Mouse (Mus musculus): ENCODE results near the gene Cacna1c.

DNA sequence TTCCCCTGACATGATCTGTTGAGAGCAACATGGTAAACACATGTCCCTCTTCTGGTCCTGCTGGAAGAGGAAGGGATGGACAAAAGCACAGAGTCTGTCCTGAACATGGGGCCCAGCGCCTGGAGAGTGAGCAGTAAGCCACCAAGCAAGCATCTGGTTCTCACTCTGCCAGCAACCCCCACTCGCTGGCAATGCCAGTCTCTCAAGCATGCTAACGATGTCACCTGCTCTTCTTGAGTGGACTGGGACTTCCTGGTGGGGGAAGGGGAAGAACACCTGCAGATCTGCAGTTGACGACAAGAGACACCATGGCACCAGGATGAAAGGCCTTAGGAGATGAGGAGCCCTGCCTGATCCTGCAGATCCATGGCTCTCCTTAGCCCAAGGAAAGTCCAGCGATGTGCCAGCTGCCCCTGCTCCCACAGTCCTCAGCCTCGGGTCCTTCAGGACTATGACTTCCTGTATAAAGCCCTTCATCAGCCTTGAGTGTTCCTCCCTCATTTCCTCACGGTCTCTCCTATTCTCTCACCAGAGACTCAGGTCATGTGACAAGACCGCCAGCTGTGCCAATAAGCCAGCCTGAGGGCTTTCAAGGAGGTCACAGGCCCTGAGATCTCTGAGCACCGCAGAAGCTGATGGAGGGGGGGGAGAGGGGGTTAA lies 261.8 kb downstream of the Cacna1c start:
- TF ChIP-seq EP300 (IDR thresholded peaks at IDR 0.05; ENCODE audit: low read depth) (no peak), CTCF (IDR thresholded peaks at IDR 0.05; ENCODE audit: low read depth) (no peak)

All from liver, postnatal 0 days (tissue).